In genomic region chr2:167752805-167753556, GRCm38 (mm10) we compare ENCODE assay signal across 7 mouse cellular contexts.
DNase-seq lines count a peak whose midpoint lies in the region; ATAC-seq and TF ChIP-seq lines count a peak whose summit lies in the region.

No protein-coding gene starts in this region.

- no peak overlapping the region for H3K9ac ChIP-seq in kidney, embryonic 16.5 days (replicated peaks; ENCODE audit: low read length)
- no peak overlapping the region for H3K9ac ChIP-seq in hindbrain, postnatal 0 days (replicated peaks; ENCODE audit: low read length)
- H3K9ac ChIP-seq in neural tube, embryonic 15.5 days (replicated peaks), result no peak overlapping the region

- H3K27me3 ChIP-seq in kidney, adult 2 months (replicated peaks; ENCODE audit: control insufficient read depth, insufficient read depth, low read length), result no peaks in the 10 kb centered on the region
- H3K27me3 ChIP-seq in kidney, embryonic 16.5 days (ENCODE audit: insufficient read depth, low read length), result no peaks in the 10 kb centered on the region
- no peaks in the 10 kb centered on the region for H3K27me3 ChIP-seq in hindbrain, postnatal 0 days (ENCODE audit: insufficient read depth, low read length)
- no peaks in the 10 kb centered on the region for H3K27me3 ChIP-seq in neural tube, embryonic 15.5 days (replicated peaks)

- no peak overlapping the region for H3K4me3 ChIP-seq in kidney, adult 2 months (ENCODE audit: insufficient read depth, low read depth, low read length)
- H3K4me3 ChIP-seq in kidney, embryonic 16.5 days (ENCODE audit: low read length), result no peak overlapping the region
- no peak overlapping the region for H3K4me3 ChIP-seq in hindbrain, postnatal 0 days (ENCODE audit: low read length)
- no peak overlapping the region for H3K4me3 ChIP-seq in neural tube, embryonic 15.5 days (replicated peaks)

- no peaks in the 10 kb centered on the region for H3K9me3 ChIP-seq in kidney, embryonic 16.5 days (ENCODE audit: low read length)
- no peaks in the 10 kb centered on the region for H3K9me3 ChIP-seq in hindbrain, postnatal 0 days (ENCODE audit: low read length)
- H3K9me3 ChIP-seq in neural tube, embryonic 15.5 days (replicated peaks), result no peaks in the 10 kb centered on the region

- TF ChIP-seq CTCF in kidney, adult 2 months (conservative IDR thresholded peaks at IDR 0.05; ENCODE audit: insufficient read depth, insufficient read length, low read depth, low read length), result no peak
- TF ChIP-seq CTCF in hindbrain, postnatal 0 days (IDR thresholded peaks at IDR 0.05; ENCODE audit: low read depth), result no peak

- H3K4me2 ChIP-seq in kidney, embryonic 16.5 days (replicated peaks; ENCODE audit: low read depth, low read length), result no peak overlapping the region
- H3K4me2 ChIP-seq in hindbrain, postnatal 0 days (ENCODE audit: low read depth, low read length), result no peak overlapping the region
- no peak overlapping the region for H3K4me2 ChIP-seq in neural tube, embryonic 15.5 days

- H3K27ac ChIP-seq in kidney, adult 2 months (ENCODE audit: insufficient read depth, low read depth, low read length), result no peak overlapping the region
- no peak overlapping the region for H3K27ac ChIP-seq in kidney, embryonic 16.5 days (ENCODE audit: low read length)
- H3K27ac ChIP-seq in hindbrain, postnatal 0 days, result peak overlapping the region; percentile 54; the same call in 1 of the 2 replicates
- H3K27ac ChIP-seq in neural tube, embryonic 15.5 days (replicated peaks), result peak overlapping the region; percentile 28; the same call in 1 of the 2 replicates

- peaks cover 4% of the 10 kb centered on the region; the same call in 1 of the 2 replicates for H3K4me1 ChIP-seq in kidney, adult 2 months (ENCODE audit: control insufficient read depth, insufficient read depth, low read length)
- H3K4me1 ChIP-seq in kidney, embryonic 16.5 days (ENCODE audit: insufficient read depth, low read length), result peaks cover 6% of the 10 kb centered on the region
- H3K4me1 ChIP-seq in hindbrain, postnatal 0 days (ENCODE audit: insufficient read depth, low read length), result 0 out of 2 replicates have a peak, but pooled peaks cover 7% of the 10 kb centered on the region
- peaks cover 8% of the 10 kb centered on the region for H3K4me1 ChIP-seq in neural tube, embryonic 15.5 days

- H3K36me3 ChIP-seq in kidney, adult 2 months (ENCODE audit: control insufficient read depth, insufficient read depth, low read length), result no peaks in the 10 kb centered on the region
- no peaks in the 10 kb centered on the region for H3K36me3 ChIP-seq in kidney, embryonic 16.5 days (ENCODE audit: insufficient read depth, low read length)
- H3K36me3 ChIP-seq in hindbrain, postnatal 0 days (ENCODE audit: insufficient read depth, low read length), result no peaks in the 10 kb centered on the region
- no peaks in the 10 kb centered on the region for H3K36me3 ChIP-seq in neural tube, embryonic 15.5 days

- peak; percentile 95 for DNase-seq in kidney, adult 2 months
- DNase-seq in MEL-GATA-1-ER (ENCODE audit: extremely low read depth, low read depth), result peak; percentile 22
- peak; percentile 67 to 78 for DNase-seq in adrenal gland, postnatal 36 days
- peak; percentile 66 for DNase-seq in hindbrain, postnatal 0 days (ENCODE audit: low spot score)
- no peak for DNase-seq in urinary bladder, postnatal 14 days (ENCODE audit: low spot score)

- no peak for ATAC-seq in kidney, embryonic 16.5 days (ENCODE audit: low FRiP score, low TSS enrichment)
- ATAC-seq in hindbrain, postnatal 0 days, result peak; percentile 54; the same call in 1 of the 2 replicates
- no peak for ATAC-seq in neural tube, embryonic 15.5 days (ENCODE audit: low FRiP score)

- TF ChIP-seq POLR2A in kidney, adult 2 months (IDR thresholded peaks at IDR 0.05; ENCODE audit: low read depth, low read length), result no peak

- 53% methylated on average over 12 of the region's 12 CpGs for WGBS in kidney, adult 2 months
- 68% methylated on average over 12 of the region's 12 CpGs for WGBS in kidney, embryonic 16.5 days
- WGBS in hindbrain, postnatal 0 days, result 38% methylated on average over 12 of the region's 12 CpGs
- 59% methylated on average over 12 of the region's 12 CpGs for WGBS in neural tube, embryonic 15.5 days

Comparison
In these comparisons a context has a peak if more than half of its experiments do, and no peak if none do; other contexts are left out.
1. H3K27ac ChIP-seq: peak in hindbrain, postnatal 0 days (single experiment) and neural tube, embryonic 15.5 days (single experiment); none in kidney, adult 2 months (single experiment) and kidney, embryonic 16.5 days (single experiment).